Mouse (Mus musculus): Measurements from ENCODE around the gene Gbx2. TPM values are rescaled to one million over a fixed set of nuclear protein-coding genes. Genes with fewer than 3 reads are reported as not detected.

Gene Gbx2
- polyA plus RNA-seq, 1 experiment = not detected

GRCm38 (mm10) chr1:89929721-89930505, 1.1 kb downstream of the Gbx2 start:
- Histone ChIP-seq H3K4me1 (ENCODE audit: control insufficient read depth, insufficient read depth, low read length) (peaks cover 13% of the 10 kb centered on the region), H3K4me3 (ENCODE audit: control insufficient read depth, low read depth, low read length) (peak overlapping the region; percentile 49), H3K27me3 (ENCODE audit: control insufficient read depth, insufficient read depth, low read length) (peaks cover 4% of the 10 kb centered on the region; the same call in 1 of the 2 replicates), H3K27ac (ENCODE audit: control insufficient read depth, insufficient read depth, low read depth, low read length) (no peak overlapping the region), H3K36me3 (ENCODE audit: control insufficient read depth, insufficient read depth, low read length) (no peaks in the 10 kb centered on the region)
- no peak for TF ChIP-seq CTCF (IDR thresholded peaks at IDR 0.05; ENCODE audit: control insufficient read depth, insufficient read depth, insufficient replicate concordance, low read depth, low read length)

GRCm38 (mm10) chr1:89929181-89929580, 1.8 kb downstream of the Gbx2 start:
- Histone ChIP-seq H3K36me3 (ENCODE audit: control insufficient read depth, insufficient read depth, low read length) (no peaks in the 10 kb centered on the region), H3K4me1 (ENCODE audit: control insufficient read depth, insufficient read depth, low read length) (peaks cover 13% of the 10 kb centered on the region), H3K27me3 (ENCODE audit: control insufficient read depth, insufficient read depth, low read length) (peaks cover 4% of the 10 kb centered on the region; the same call in 1 of the 2 replicates), H3K4me3 (ENCODE audit: control insufficient read depth, low read depth, low read length) (no peak overlapping the region), H3K27ac (ENCODE audit: control insufficient read depth, insufficient read depth, low read depth, low read length) (no peak overlapping the region)
- no peak for TF ChIP-seq POLR2A (IDR thresholded peaks at IDR 0.05; ENCODE audit: control insufficient read depth, low read depth, low read length)
- no peak for TF ChIP-seq CTCF (IDR thresholded peaks at IDR 0.05; ENCODE audit: control insufficient read depth, insufficient read depth, insufficient replicate concordance, low read depth, low read length)

- H3K27me3 ChIP-seq (ENCODE audit: control insufficient read depth, insufficient read depth, low read length) = peaks cover 4% of the 10 kb centered on the region; the same call in 1 of the 2 replicates
- no peak overlapping the region for H3K27ac ChIP-seq (ENCODE audit: control insufficient read depth, insufficient read depth, low read depth, low read length)
- peaks cover 13% of the 10 kb centered on the region for H3K4me1 ChIP-seq (ENCODE audit: control insufficient read depth, insufficient read depth, low read length)
- TF ChIP-seq CTCF (IDR thresholded peaks at IDR 0.05; ENCODE audit: control insufficient read depth, insufficient read depth, insufficient replicate concordance, low read depth, low read length) = no peak
- no peak for TF ChIP-seq POLR2A (IDR thresholded peaks at IDR 0.05; ENCODE audit: control insufficient read depth, low read depth, low read length)
- no peaks in the 10 kb centered on the region for H3K36me3 ChIP-seq (ENCODE audit: control insufficient read depth, insufficient read depth, low read length)
- H3K4me3 ChIP-seq (ENCODE audit: control insufficient read depth, low read depth, low read length) = no peak overlapping the region
Measured at GRCm38 (mm10) chr1:89928676-89929075, 2.3 kb downstream of the Gbx2 start.

GRCm38 (mm10) chr1:89927061-89927661, 3.8 kb downstream of the Gbx2 start:
- peak overlapping the region; percentile 9; the same call in 1 of the 2 replicates for H3K4me3 ChIP-seq (ENCODE audit: control insufficient read depth, low read depth, low read length)
- peaks cover 15% of the 10 kb centered on the region for H3K4me1 ChIP-seq (ENCODE audit: control insufficient read depth, insufficient read depth, low read length)
- H3K27ac ChIP-seq (ENCODE audit: control insufficient read depth, insufficient read depth, low read depth, low read length) = no peak overlapping the region
- TF ChIP-seq CTCF (IDR thresholded peaks at IDR 0.05; ENCODE audit: control insufficient read depth, insufficient read depth, insufficient replicate concordance, low read depth, low read length) = no peak
- no peak for TF ChIP-seq POLR2A (IDR thresholded peaks at IDR 0.05; ENCODE audit: control insufficient read depth, low read depth, low read length)
- H3K36me3 ChIP-seq (ENCODE audit: control insufficient read depth, insufficient read depth, low read length) = no peaks in the 10 kb centered on the region
- peaks cover 2% of the 10 kb centered on the region; the same call in 1 of the 2 replicates for H3K27me3 ChIP-seq (ENCODE audit: control insufficient read depth, insufficient read depth, low read length)

- TF ChIP-seq POLR2A (IDR thresholded peaks at IDR 0.05; ENCODE audit: control insufficient read depth, low read depth, low read length) = no peak
- no peak for TF ChIP-seq CTCF (IDR thresholded peaks at IDR 0.05; ENCODE audit: control insufficient read depth, insufficient read depth, insufficient replicate concordance, low read depth, low read length)
- H3K27ac ChIP-seq (ENCODE audit: control insufficient read depth, insufficient read depth, low read depth, low read length) = no peak overlapping the region
Measured at GRCm38 (mm10) chr1:89926583-89927060, 4.4 kb downstream of the Gbx2 start.

GRCm38 (mm10) chr1:89925501-89926190, 5.3 kb downstream of the Gbx2 start:
- Histone ChIP-seq H3K4me3 (ENCODE audit: control insufficient read depth, low read depth, low read length) (no peak overlapping the region), H3K4me1 (ENCODE audit: control insufficient read depth, insufficient read depth, low read length) (peaks cover 9% of the 10 kb centered on the region), H3K36me3 (ENCODE audit: control insufficient read depth, insufficient read depth, low read length) (no peaks in the 10 kb centered on the region), H3K27ac (ENCODE audit: control insufficient read depth, insufficient read depth, low read depth, low read length) (no peak overlapping the region), H3K27me3 (ENCODE audit: control insufficient read depth, insufficient read depth, low read length) (peaks cover 2% of the 10 kb centered on the region; the same call in 1 of the 2 replicates)
- TF ChIP-seq POLR2A (IDR thresholded peaks at IDR 0.05; ENCODE audit: control insufficient read depth, low read depth, low read length) (no peak), CTCF (IDR thresholded peaks at IDR 0.05; ENCODE audit: control insufficient read depth, insufficient read depth, insufficient replicate concordance, low read depth, low read length) (no peak)

More at GRCm38 (mm10) chr1:89926583-89927060, 4.4 kb downstream of the Gbx2 start:
- Histone ChIP-seq H3K4me1 (ENCODE audit: control insufficient read depth, insufficient read depth, low read length) (peaks cover 15% of the 10 kb centered on the region), H3K36me3 (ENCODE audit: control insufficient read depth, insufficient read depth, low read length) (no peaks in the 10 kb centered on the region), H3K27me3 (ENCODE audit: control insufficient read depth, insufficient read depth, low read length) (peaks cover 2% of the 10 kb centered on the region; the same call in 1 of the 2 replicates), H3K4me3 (ENCODE audit: control insufficient read depth, low read depth, low read length) (no peak overlapping the region)

- TF ChIP-seq POLR2A (IDR thresholded peaks at IDR 0.05; ENCODE audit: control insufficient read depth, low read depth, low read length) (no peak), CTCF (IDR thresholded peaks at IDR 0.05; ENCODE audit: control insufficient read depth, insufficient read depth, insufficient replicate concordance, low read depth, low read length) (no peak)
- Histone ChIP-seq H3K27me3 (ENCODE audit: control insufficient read depth, insufficient read depth, low read length) (peaks cover 2% of the 10 kb centered on the region; the same call in 1 of the 2 replicates), H3K36me3 (ENCODE audit: control insufficient read depth, insufficient read depth, low read length) (no peaks in the 10 kb centered on the region), H3K4me1 (ENCODE audit: control insufficient read depth, insufficient read depth, low read length) (peaks cover 2% of the 10 kb centered on the region; the same call in 1 of the 2 replicates), H3K4me3 (ENCODE audit: control insufficient read depth, low read depth, low read length) (no peak overlapping the region), H3K27ac (ENCODE audit: control insufficient read depth, insufficient read depth, low read depth, low read length) (no peak overlapping the region)
Measured at GRCm38 (mm10) chr1:89923642-89924020, 7.3 kb downstream of the Gbx2 start.
